Mouse (Mus musculus) G1E-ER4 (cell line): ENCODE data around the gene Cdan1. TPM values are rescaled to one million over a fixed set of nuclear protein-coding genes. Genes with fewer than 3 reads are reported as not detected.

Experiments
- GATA1 ChIP-seq: IDR thresholded peaks from one replicate; pipeline ENCODE4 v1.8.0; 2012; ENCODE audit warnings: low read length, inconsistent platforms
- polyA plus RNA-seq: library from polyadenylated mRNA; stranded (reverse); fragments of >175 nt; gene quantifications from 2 replicates; pipeline ENCODE4 v1.2.3, GENCODE M21; 2012

The Cdan1 gene
- polyA plus RNA-seq, 1 experiment: 97.3 TPM

DNA sequence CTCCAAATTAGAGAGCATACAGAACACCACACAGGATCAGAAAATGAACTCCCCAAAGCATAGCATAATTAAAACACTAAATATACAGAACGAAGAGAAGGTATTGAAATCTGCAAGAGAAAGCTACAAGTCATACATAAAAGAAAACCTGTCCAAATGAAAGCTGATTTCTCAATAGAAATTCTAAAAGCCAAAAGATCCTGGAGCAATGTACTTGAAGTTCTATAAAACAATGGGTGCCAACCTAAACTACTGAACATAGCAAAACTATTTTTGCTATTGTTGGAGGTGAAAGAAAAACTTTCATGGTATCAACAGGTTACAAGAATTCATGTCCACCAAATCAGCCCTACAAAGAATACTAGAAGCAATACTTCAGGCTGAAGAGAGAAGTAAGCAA, 8.7 kb downstream of the Cdan1 start:
- TF ChIP-seq GATA1: no peak

DNA sequence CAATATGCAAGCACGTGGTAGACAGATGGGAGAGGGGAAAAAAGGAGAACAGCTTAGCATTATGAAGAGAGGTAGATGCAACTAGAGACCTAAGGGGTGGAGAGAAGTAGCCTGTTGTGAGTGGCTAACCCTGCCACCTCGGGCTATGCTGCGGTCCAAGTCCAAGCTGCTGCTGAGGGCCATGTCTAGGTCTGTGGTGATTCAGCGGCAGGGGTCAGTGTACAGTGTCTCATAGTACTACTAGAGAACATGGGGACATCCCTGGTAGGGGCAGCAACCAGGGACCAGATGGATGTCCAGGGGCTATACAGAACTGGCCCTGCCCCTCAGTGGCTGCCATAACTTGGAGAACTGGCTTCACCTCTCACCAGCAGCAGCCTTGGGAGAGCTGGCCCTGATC, 14.8 kb downstream of the Cdan1 start:
- no peak for TF ChIP-seq GATA1

DNA sequence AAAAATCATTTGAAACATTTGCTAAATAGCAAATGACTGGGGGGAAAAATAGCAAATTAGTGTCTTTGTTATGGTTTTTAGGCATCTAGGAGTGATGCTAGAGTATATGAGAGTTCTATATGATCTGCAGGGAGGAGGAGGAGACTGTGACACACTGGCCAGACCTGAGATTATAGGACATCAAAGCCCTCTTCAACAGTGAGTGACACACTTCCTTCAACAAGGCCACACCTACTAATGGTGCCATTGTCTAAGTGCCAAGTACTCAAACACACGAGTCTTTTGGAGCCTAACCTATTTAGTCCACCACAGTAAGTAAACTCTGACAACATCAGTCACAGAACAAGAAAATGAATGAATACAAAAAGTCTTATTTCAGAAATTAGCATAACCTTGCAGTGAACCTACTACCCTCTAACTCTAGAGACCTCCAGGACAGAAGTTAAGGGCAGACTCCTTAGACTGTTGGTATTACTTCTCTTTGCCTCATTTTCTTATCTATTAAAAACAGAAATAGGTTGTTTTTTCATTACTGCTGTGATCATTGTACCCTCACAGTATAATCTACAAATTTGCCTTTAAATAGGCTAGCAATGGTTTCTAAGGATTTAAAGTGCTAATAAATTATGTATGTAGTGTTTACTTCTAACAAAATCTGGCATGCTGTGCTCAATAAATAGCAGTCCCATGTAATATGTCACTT, 22.8 kb downstream of the Cdan1 start:
- TF ChIP-seq GATA1: no peak

DNA sequence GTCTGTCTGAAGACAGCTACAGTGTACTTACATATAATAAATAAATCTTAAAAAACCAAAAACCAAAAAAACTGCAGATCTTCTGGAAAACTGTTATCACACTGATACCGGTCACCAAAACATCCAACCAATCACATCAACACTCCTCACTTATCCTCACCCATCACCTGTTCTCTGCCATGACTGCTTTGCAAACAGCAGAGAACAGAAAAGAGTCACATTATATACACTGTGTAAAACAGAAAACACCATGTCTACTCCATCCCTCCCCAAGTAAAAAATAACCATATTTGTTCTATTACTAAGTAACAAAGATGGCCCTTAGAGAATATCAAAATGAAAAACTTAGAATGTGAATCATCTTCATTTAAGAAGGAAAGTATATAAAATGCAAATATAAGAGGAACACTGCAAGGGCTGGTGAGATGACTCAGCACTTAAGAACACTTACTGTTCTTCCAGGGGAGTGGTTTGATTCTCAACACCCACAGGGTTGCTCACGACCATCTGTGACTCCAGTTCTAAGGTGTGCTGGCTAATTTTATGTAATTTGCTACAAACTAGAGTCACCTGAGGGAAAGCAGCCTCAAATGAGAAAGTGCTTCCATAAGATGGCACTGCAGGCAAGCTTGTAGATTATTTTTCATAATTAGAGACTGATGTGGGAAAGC, 79.5 kb downstream of the Cdan1 start:
- TF ChIP-seq GATA1: no peak

DNA sequence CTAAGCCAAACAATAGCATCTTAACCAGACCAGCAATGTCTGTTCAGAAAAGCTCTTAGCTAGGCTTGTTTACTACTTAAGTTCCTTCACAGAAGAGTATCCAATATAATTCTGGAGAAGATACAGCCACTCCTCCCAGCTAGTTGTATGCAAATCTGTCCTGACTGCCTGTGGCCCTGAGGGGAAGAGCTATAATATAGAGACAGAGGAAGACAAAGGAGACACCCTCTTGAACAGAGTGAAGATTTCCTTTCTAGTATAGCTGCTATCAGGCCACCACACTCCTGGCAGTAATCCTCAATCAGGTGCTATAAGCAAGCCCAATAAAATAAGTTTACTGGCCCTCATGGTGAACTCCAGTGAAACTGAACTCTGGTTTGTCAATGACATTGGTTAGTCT, 88.0 kb downstream of the Cdan1 start:
- TF ChIP-seq GATA1: no peak

DNA sequence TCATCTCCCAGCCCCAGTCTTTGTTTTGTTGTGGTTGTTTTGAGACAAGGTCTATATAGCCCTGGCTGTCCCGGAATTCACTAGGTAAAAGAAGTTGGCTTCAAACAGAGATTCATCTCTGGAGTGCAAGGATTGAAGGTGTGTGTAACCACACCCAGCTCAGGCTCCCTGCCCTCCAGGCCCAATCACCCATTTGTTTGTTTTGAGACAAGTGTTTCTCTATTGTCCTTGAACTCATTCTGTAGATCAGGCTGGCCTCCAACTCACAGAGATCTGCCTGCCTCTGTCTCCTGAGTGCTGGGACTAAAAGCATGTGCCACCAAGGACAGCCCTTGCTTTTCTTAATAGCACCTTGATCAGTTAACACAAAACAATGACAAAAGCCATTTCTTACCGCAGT, 101.9 kb downstream of the Cdan1 start:
- no peak for TF ChIP-seq GATA1

DNA sequence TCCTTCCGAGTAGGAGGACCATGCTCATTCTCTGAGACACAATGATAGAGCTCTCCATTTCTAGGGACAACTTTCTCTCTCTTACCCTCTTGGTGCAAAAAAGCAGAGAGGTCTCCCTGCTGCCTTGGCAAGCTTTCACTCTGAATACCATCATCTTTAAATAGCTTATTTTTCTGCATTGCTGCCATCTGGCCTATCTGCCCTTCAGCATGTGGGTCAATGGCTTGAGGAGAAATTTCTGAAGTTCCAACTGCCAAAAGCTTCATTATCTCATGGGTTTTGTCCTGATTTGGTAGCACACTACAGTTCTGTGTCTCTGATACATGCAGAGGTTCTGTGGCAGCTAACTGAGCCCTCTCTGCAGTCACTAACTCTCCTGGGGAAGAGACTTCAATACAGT, 104.4 kb downstream of the Cdan1 start:
- TF ChIP-seq GATA1: no peak

DNA sequence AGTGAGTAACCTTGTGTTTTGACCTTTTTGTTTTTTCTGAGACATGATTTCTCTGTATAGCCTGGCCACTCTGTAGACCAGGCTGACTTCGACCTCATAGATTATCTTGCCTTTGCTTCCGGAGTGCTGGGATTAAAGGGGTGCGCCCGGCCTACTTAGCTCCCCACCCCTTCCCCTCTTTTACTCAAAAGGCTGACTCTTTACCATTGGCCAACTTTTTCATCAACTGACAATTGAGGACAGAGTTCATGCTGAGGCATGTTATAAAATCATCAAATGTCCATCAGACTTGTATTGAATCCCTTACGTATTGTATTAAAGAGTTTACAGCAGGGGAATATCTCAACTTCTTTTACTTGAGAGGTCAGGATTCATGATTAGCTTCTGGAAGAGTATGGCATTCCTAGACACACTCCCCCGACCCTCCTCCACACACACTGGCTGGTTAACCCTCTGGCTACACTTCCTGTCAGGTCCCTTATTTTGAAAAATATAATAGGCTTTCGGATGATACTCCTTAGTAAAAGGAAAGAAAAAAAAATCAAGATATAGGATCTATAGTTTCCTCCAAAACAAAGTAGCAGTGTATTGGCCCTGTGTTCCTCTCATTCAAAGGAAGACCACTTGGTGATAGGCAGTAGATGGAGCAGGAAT, 117.9 kb downstream of the Cdan1 start:
- no peak for TF ChIP-seq GATA1

DNA sequence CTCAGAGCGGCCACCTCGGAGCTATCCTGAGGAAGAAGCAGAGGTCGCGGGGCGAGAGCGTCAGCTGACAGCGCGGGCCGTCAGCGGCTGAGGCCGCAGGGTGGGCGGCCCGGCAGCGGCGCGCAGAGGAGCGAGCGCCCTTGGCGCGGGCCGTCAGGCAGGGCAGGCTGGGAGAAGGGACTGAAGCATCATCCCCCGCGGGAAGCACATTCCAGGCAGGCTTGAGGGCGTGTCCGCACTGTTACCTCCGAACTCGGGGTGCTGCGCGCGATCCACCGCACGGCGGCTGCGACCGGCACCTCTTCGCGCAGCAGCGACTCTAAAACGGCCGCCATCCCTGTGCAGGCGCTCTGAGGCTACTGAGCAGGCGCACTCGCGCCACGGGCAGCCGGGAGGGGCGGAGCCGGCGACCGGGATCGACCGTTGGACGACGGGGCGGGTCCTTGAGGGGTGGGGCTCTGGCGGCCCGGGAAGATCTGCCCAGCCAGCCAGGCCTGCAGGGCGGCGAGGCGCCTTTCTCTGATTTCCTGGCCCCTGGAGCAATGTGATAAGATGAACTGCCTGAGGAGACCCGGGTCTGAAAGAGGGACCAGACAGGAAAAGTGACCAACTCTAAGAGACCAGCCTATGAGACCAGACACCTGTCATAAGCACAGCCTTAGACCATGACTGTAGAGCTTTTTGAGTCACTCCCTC, 118.6 kb downstream of the Cdan1 start:
- TF ChIP-seq GATA1: no peak

DNA sequence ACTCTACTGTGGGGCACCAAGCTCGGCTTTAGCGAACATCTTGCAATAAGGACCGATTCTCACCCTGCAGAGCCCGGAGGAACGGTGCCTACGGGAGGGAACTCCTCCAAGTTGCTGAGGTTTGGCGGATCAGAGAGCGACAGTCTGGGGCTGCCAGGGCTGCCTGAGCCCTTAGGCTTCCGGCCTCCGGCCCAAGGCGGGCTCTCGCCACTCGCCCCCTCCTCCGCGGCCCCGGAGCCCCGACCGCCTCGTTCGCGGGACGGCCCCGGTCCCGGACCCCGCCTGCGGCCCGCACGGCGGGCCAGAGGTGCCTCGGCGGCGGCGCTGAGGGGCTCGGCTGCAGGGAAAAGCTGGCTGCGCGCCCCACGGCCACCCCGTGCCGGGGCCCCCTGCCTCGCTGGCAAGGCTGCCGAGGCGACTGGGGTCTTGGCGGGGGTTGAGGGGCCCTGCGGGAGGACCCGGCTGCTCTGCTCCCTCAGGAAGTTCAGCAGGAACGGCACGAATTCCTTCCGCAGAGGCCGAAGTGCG, 119.2 kb downstream of the Cdan1 start:
- TF ChIP-seq GATA1: no peak

DNA sequence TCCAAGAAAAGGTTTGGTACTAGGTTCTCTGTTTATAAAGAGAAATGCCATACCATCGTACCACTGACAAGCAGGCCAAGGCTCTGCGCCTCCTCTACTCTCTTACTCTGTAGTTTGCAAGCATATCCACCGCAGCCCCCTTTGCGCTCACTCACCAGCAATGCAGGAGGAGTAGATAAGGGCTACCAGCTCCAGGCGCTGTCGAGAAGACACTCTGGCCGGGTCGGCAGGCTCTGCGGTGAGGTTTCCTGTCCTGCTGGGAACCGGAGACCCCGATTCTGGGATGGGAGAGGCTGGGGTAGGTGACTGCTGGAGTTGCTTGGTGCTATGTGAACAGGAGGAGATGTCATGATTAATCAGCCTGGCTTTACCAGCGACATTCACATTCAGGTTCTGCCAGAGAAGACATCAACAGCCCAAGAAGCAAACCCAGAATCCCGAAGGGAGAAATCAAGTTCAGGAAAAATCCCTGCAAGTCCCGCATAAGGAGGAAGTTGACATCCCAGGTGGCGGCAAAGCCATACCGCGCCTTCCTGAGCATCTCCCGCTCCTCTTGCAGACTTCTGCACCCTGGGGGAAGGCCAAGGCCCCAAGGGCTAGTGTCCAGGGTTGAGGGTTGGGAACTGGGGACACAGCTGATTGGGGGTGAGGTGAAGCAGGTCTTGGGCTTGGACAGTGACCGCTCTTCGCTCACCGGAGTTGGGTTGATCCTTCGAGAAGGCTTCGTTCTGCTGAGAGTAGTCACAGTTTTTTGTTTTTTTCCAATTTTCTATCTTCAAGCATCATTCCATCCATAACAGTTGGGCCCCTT, 119.9 kb downstream of the Cdan1 start:
- TF ChIP-seq GATA1: no peak

DNA sequence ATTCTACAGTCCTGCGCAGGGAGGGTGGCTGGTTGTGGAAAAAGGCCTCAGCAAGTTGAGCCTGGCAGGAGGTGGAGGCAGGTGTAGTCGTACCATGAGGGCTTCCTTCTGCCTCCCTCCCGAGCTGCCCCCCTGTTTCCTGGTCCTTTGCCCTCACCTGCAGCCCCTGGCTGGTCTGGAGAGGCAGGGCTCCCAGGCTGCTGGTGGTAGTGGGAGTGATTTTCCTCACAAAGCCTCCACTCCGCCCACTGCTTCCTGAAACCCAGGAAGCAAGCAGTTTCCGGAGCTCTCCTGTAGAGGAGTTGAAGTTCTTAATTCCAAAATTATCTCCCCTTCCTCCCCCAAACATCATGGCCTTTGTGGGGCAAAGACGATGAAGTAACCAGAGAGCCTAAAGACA, 125.8 kb downstream of the Cdan1 start:
- no peak for TF ChIP-seq GATA1

DNA sequence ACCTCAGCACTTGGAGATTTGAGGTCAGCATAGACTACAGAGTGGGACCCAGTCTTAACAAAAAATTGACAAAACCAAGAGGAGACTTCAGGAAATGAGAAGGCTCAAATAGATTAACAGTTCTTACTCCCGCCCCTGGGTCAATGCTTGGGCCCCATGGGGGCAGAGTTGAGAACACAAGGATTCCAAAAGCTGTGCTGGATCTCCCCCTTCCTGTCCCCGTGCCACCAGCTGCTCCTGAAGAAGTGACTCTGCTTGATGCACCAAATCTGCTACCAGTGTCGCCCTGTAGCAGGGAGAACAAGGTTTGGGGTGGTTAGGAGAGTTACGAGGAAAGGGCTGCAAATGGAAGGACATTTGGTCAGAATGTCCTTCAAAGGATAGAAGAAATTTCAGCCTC, 126.3 kb downstream of the Cdan1 start:
- TF ChIP-seq GATA1: no peak

DNA sequence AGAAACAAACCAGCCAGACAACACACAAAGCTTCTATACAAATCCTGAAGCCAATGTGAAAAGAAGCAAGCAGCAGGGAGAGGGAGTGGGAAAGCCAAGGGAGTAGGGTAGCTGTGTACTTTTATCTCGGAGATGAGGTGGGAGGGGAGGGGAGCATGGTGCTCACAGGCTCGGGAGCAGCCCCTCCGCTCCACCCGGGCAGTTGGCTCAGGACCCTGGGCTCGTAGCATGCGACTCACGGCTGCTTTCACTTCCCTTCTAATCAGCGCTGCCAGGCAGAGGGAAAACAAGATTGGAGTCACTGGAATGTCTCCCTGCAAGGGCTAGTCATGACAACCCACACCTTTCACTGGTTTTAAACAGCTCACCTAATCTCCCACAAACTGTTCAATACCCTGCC, 127.4 kb downstream of the Cdan1 start:
- TF ChIP-seq GATA1: no peak

DNA sequence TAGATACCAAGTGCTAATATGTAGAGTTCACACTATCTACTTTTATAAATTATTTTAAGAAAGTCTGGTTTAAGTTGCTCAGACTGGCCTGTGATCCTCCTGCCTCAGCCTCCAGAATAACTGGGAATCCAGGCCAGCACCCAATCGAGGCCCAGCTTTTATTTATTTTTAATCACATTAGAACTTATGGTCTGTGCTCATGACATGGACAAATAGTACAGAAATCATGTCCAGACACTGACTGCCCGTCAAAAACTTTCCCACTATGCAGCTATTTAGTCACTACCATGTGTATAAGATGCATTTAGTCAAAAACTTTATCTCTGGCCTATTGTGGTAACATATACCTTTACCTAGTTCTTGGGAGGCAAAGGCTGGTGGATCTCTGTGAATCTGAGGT, 128.0 kb downstream of the Cdan1 start:
- no peak for TF ChIP-seq GATA1

DNA sequence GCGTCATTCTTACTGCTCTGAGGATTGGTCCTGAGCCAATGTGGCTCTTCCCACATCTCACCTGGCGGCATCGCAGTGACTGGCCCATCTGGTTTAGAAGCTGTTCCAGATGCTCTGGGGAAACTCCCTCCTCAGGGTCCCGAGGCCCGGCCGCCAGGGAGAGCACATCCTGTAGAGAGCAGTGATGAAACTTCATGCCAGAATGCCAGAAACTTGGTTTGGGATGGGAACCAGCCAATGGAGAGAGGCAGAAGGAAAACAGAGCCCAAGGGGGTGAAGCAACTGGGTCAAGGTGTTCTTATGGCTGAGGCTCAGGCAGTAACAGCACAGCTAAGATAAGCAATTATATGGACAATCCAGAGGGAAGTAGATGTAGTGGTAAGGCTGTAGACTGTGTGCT, 129.1 kb downstream of the Cdan1 start:
- no peak for TF ChIP-seq GATA1
